Mouse (Mus musculus) liver, embryonic 15.5 days (tissue): ENCODE results near the gene Ogn. TPM values are rescaled to one million over a fixed set of nuclear protein-coding genes. Genes with fewer than 3 reads are reported as not detected.

Experiments
- ATAC-seq: fragments of 200-750 bp; cut with Nextera tagmentation; 2 replicates; pipeline ENCODE4 v1.8.0; 2017; ENCODE audit warnings: moderate number of reproducible peaks, mild to moderate bottlenecking, moderate library complexity; ENCODE audit not compliant: insufficient read depth
- H3K27ac ChIP-seq: fragments of 300-500 bp; sonication (generic); replicated peaks from 2 replicates; pipeline ENCODE4 v1.5.1; 2015; ENCODE audit warnings: mild to moderate bottlenecking, inconsistent platforms
- H3K27me3 ChIP-seq: fragments of 300-500 bp; sonication (generic); 2 replicates; pipeline ENCODE4 v1.6.1; 2015; ENCODE audit warnings: mild to moderate bottlenecking, inconsistent platforms
- H3K36me3 ChIP-seq: fragments of 300-500 bp; sonication (generic); replicated peaks from 2 replicates; pipeline ENCODE4 v1.6.1; 2015; ENCODE audit warnings: moderate library complexity, mild to moderate bottlenecking, inconsistent platforms
- H3K4me1 ChIP-seq: fragments of 300-500 bp; sonication (generic); replicated peaks from 2 replicates; pipeline ENCODE4 v1.6.1; 2015; ENCODE audit warnings: inconsistent platforms
- H3K4me2 ChIP-seq: fragments of 300-500 bp; sonication (generic); 2 replicates; pipeline ENCODE4 v1.6.1; 2015; ENCODE audit warnings: moderate library complexity, mild to moderate bottlenecking, inconsistent platforms
- H3K4me3 ChIP-seq: fragments of 300-500 bp; sonication (generic); replicated peaks from 2 replicates; pipeline ENCODE4 v1.5.1; 2015; ENCODE audit warnings: mild to moderate bottlenecking, inconsistent platforms
- H3K9ac ChIP-seq: fragments of 300-500 bp; sonication (generic); 2 replicates; pipeline ENCODE4 v1.6.1; 2015; ENCODE audit warnings: moderate library complexity, mild to moderate bottlenecking, inconsistent platforms
- H3K9me3 ChIP-seq: fragments of 300-500 bp; sonication (generic); replicated peaks from 2 replicates; pipeline ENCODE4 v1.6.1; 2016; ENCODE audit warnings: inconsistent platforms
- WGBS: fragments of 180-500 bp; shearing (Covaris S2); methylation state at CpG from one replicate; pipeline ENCODE4 v1.1.7; 2015; ENCODE audit warnings: mixed read lengths; ENCODE audit not compliant: insufficient replicate concordance; 5-methylcytosine and 5-hydroxymethylcytosine counted together
- polyA plus RNA-seq: library from polyadenylated mRNA; unstranded; fragments of >200 nt; fragmentation: Nextera tagmentation; extraction: Ambion mirVana; gene quantifications from 2 replicates; pipeline ENCODE4 v1.2.1, GENCODE M21; 2015

Gene Ogn
- polyA plus RNA-seq, 1 experiment from 2014 or later, result 4.3 TPM

DNA sequence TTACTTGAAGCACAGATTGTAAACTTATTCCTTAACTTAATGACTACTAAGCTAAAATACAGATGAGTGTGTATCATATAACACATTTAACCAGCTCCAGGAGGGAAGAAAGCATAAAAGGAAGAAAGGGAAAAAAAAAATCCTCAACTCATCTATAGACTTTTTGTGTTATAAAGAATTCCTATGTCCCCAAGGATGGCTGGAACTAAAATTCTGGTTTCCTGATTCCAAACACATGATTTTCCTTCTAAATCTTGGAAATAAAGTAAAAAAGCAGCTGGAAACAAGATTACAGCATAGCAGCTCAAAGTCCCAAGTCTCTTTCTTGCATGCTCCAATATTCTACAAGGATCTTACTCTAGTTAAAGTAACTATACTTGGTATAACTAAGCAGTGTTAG lies 4.2 kb upstream of the Ogn start:
- H3K4me1 ChIP-seq, result no peaks in the 10 kb centered on the region
- H3K9me3 ChIP-seq, result no peaks in the 10 kb centered on the region
- no peak for ATAC-seq
- H3K27me3 ChIP-seq, result no peaks in the 10 kb centered on the region
- H3K9ac ChIP-seq, result no peak overlapping the region
- H3K27ac ChIP-seq, result no peak overlapping the region
- no peak overlapping the region for H3K4me2 ChIP-seq
- no peak overlapping the region for H3K4me3 ChIP-seq
- 0 out of 2 replicates have a peak, but pooled peaks cover 4% of the 10 kb centered on the region for H3K36me3 ChIP-seq

DNA sequence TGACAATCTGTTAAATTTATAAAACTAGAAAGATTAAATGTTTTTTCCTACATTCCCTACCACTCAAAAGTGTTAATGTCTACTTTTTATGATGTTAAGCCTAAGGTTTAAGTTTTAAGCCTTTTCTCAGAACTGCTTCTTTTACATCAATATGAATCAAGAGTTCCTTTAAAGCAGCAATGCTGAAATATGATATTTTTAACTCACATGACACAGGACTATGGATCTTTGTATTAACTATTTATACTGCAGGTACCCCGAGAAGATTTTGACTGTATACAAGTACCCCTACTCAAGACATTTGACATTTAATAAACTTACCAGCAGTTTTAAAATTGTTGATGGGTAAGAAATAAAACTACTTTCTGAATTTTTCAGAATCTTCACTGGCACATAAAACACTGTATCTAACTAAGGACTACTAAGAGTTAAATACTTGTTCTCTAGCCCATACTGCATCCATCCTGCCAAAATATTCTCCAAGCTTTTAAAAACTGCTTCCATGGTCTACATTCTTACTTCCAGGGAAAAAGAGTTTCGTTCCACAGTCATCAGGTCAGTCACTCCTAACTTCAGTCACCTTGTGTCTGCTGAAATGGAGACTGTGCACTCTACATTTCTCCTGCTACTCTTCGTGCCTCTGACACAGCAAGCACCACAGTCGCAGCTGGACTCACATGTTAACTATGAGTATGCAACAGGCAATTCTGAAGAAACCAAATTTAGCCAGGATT lies 910 bp downstream of the Ogn start:
- Histone ChIP-seq H3K9ac (no peak overlapping the region), H3K27ac (no peak overlapping the region), H3K4me1 (no peaks in the 10 kb centered on the region), H3K27me3 (no peaks in the 10 kb centered on the region), H3K4me2 (no peak overlapping the region), H3K36me3 (no peaks in the 10 kb centered on the region), H3K4me3 (no peak overlapping the region), H3K9me3 (no peaks in the 10 kb centered on the region)
- 76% methylated on average over 4 of the region's 4 CpGs for WGBS
- ATAC-seq, result no peak

DNA sequence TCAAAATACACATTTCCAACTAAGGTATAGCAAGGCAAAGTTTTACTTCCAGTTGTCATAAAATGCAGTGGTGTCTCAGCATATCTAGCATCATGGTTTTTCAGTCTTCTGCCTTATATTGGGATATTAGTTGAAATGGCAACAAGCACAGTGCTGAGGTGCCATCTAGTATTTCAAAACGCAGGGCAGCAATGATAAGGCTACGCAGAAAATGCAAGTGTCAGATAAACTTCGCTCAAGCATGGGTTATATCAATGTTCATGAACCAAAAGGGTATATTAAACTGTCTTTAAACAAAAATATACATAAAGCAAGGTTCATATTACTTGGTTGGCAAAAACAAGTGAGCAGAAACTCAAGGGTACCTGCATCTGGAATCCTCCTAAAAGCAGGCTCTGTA lies 9.2 kb downstream of the Ogn start:
- 0 out of 2 replicates have a peak overlapping the region, but pooled peaks have one; percentile 0 for H3K9ac ChIP-seq
- no peaks in the 10 kb centered on the region for H3K27me3 ChIP-seq
- H3K9me3 ChIP-seq, result no peaks in the 10 kb centered on the region
- peaks cover 22% of the 10 kb centered on the region for H3K4me1 ChIP-seq
- H3K36me3 ChIP-seq, result no peaks in the 10 kb centered on the region
- peak overlapping the region; percentile 35; the same call in 1 of the 2 replicates for H3K27ac ChIP-seq
- ATAC-seq, result peak; percentile 73
- WGBS, result 27% methylated on average over 3 of the region's 3 CpGs
- H3K4me3 ChIP-seq, result no peak overlapping the region
- peak overlapping the region; percentile 41 for H3K4me2 ChIP-seq

DNA sequence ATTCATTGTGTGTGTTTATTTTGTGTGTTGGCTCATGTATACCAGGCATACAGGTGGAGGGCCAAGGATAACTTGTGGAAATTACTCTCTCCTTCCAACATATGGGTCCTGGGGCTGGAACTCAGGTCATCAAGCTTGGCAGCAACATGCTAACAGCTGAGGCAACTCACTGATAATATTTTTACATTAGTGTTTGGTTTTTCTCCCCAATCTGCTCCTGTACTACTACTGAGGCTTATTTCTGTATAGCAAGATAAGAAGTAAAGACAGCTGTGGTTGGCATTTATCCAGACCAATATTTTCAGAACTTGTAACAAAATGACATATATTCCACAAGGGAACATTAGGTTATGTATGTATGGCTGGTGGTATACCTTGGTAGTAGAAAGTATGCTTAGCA lies 10.5 kb downstream of the Ogn start:
- Histone ChIP-seq H3K36me3 (no peaks in the 10 kb centered on the region), H3K4me3 (no peak overlapping the region), H3K27ac (no peak overlapping the region), H3K4me1 (peaks cover 22% of the 10 kb centered on the region), H3K9ac (no peak overlapping the region), H3K9me3 (no peaks in the 10 kb centered on the region), H3K27me3 (no peaks in the 10 kb centered on the region), H3K4me2 (no peak overlapping the region)
- peak; percentile 37; the same call in 1 of the 2 replicates for ATAC-seq

DNA sequence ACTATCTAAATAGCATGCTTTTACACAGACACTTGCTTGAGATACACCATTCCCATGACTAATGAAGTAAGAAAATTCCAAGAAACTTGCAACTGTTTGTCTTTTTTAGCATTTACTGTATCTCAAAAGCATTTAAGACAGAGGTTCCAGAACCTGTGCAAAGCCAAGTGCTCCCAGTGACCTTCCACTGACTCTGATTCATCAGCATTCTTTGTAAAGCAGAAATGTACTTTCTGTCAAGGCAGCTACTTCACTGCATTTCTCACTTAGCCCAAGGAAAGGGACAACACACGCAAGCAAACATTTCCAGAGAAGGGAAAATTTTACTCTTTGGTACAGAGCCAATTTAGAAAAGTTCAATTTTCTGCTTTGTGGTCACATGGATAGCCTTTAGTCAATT lies 15.4 kb downstream of the Ogn start:
- H3K27me3 ChIP-seq, result no peaks in the 10 kb centered on the region
- H3K36me3 ChIP-seq, result no peaks in the 10 kb centered on the region
- H3K9me3 ChIP-seq, result no peaks in the 10 kb centered on the region
- WGBS, result 81% methylated on average over 1 of the region's 1 CpGs
- no peak overlapping the region for H3K27ac ChIP-seq
- H3K4me2 ChIP-seq, result no peak overlapping the region
- H3K4me3 ChIP-seq, result no peak overlapping the region
- no peak for ATAC-seq
- peaks cover 4% of the 10 kb centered on the region for H3K4me1 ChIP-seq
- no peak overlapping the region for H3K9ac ChIP-seq

DNA sequence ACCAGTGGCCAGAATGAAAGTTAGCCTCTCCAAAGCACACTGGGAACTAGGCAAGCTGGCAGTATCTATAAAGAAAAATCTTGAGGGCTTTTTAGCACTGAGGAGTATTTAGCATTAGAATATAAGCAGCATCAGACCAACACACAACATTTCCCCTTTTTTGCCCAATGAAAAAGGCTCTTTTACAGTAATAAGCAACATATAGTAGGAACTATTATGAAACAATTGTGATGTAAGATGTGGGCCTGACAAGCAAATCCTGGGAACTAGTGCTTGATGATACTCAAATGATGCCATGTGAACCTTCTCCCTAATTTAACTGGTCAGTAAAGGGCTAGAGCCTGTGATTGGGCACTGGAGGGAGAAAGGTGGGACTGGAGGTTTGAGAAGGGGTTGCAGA lies 20.3 kb downstream of the Ogn start:
- no peak overlapping the region for H3K9ac ChIP-seq
- no peaks in the 10 kb centered on the region for H3K4me1 ChIP-seq
- no peak overlapping the region for H3K4me2 ChIP-seq
- H3K4me3 ChIP-seq, result no peak overlapping the region
- H3K27ac ChIP-seq, result no peak overlapping the region
- no peaks in the 10 kb centered on the region for H3K27me3 ChIP-seq
- H3K36me3 ChIP-seq, result no peaks in the 10 kb centered on the region; the same call in 1 of the 2 replicates
- ATAC-seq, result no peak
- H3K9me3 ChIP-seq, result no peaks in the 10 kb centered on the region

DNA sequence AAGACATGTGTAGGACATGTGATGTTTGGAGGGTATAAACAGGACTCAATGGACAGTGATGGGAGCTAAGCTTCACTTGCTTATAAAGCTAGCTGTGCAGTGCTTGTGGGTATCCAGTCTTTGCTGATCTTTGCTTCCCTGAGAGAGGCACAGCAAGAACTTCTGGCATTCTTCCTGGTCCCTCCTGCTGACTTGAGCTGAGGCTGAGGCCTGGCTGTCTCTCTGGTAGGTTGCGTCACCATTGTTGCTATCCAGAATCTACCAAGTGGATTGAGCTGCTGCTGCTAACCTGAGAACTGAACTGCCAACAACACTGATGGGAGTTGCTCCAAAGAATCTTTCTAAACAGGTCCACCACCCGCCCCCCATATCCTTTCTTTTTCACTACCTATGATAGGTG lies 21.2 kb downstream of the Ogn start:
- Histone ChIP-seq H3K9me3 (no peaks in the 10 kb centered on the region), H3K4me3 (no peak overlapping the region), H3K4me2 (no peak overlapping the region), H3K4me1 (no peaks in the 10 kb centered on the region), H3K27ac (no peak overlapping the region), H3K27me3 (no peaks in the 10 kb centered on the region), H3K36me3 (no peaks in the 10 kb centered on the region; the same call in 1 of the 2 replicates), H3K9ac (no peak overlapping the region)
- 74% methylated on average over 2 of the region's 2 CpGs for WGBS
- ATAC-seq, result no peak

DNA sequence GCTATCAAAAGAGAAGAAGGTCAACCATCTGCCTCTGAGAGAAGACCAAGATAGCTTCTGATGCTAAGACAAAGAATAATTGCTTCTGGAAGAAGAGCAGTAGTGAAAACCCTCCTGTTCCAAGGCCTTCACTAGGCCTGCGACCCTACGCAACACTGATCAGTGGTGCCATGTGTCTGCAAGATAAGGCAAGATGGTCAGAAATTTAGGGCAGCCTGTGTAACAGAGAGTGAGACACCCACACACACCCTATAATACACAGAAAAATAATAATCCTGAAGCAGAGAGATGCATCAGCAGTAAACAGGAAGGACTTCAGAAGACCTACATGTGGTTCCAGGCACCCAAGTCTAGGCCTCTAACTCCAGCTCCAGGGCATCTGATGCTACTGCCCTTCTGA lies 32.1 kb downstream of the Ogn start:
- Histone ChIP-seq H3K4me1 (peaks cover 12% of the 10 kb centered on the region), H3K27ac (peak overlapping the region; percentile 55), H3K27me3 (no peaks in the 10 kb centered on the region), H3K4me3 (no peak overlapping the region), H3K4me2 (no peak overlapping the region; the same call in 1 of the 2 replicates), H3K9ac (no peak overlapping the region), H3K36me3 (peaks cover 34% of the 10 kb centered on the region), H3K9me3 (no peaks in the 10 kb centered on the region)
- 20% methylated on average over 2 of the region's 2 CpGs for WGBS
- ATAC-seq, result peak; percentile 91

DNA sequence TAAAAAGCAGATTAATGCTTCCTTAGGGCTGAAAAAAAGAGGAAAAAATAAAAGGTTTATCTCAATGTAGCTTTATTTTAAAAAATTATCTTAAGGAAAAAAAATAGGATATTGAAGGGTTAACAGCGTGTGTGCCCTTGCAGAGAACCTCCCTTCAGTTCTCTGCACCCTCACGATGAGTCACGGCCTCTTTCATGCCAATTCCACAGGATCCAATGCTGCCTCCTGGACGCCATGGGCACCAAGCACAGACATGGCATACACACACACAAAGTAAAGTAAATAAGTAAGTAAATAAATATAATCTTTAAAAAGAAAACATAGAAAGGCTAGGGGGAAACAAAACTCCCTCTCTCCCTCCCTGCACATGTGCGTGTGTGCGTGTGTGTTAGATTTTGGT lies 34.8 kb downstream of the Ogn start:
- Histone ChIP-seq H3K36me3 (peaks cover 34% of the 10 kb centered on the region), H3K27ac (no peak overlapping the region), H3K4me1 (peaks cover 12% of the 10 kb centered on the region), H3K27me3 (no peaks in the 10 kb centered on the region), H3K4me3 (no peak overlapping the region), H3K9ac (no peak overlapping the region), H3K4me2 (no peak overlapping the region), H3K9me3 (no peaks in the 10 kb centered on the region)
- WGBS, result 85% methylated on average over 6 of the region's 6 CpGs
- ATAC-seq, result no peak

DNA sequence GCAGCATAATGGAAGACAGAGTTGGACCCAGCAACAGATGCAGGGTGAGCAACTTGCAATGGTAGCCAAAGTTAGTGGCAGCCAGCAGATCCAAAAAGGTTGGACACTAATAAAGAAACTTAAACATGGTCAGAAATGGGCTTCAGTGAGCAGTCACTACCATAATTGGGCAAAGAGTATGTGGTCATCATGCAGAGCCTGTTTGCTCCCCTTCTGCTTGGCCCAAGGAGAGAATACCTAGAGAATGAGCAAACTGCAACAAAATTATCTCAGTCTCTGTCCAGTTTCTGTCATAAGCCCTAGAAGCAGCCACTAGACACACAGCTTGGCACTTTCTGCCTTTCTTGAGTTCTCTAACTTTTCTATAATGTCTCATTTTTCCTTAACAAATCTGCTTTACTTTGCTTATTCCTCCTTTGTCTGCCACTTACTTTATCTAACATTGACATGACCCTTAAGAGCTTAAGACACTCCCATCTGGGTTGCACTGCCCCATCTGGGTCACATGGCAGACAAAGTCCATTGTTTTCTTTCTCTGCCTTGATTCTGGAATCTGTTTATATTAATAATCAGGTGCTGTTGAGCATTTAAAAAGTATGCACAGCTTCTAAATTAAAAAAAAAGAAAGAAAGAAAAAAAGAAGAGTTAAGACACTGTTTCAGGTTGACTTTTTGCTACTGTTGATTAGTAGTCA lies 36.0 kb downstream of the Ogn start:
- no peak overlapping the region for H3K9ac ChIP-seq
- no peak overlapping the region for H3K27ac ChIP-seq
- H3K4me2 ChIP-seq, result no peak overlapping the region
- H3K36me3 ChIP-seq, result peaks cover 33% of the 10 kb centered on the region
- H3K9me3 ChIP-seq, result no peaks in the 10 kb centered on the region
- peaks cover 12% of the 10 kb centered on the region for H3K4me1 ChIP-seq
- no peak for ATAC-seq
- no peak overlapping the region for H3K4me3 ChIP-seq
- no peaks in the 10 kb centered on the region for H3K27me3 ChIP-seq

DNA sequence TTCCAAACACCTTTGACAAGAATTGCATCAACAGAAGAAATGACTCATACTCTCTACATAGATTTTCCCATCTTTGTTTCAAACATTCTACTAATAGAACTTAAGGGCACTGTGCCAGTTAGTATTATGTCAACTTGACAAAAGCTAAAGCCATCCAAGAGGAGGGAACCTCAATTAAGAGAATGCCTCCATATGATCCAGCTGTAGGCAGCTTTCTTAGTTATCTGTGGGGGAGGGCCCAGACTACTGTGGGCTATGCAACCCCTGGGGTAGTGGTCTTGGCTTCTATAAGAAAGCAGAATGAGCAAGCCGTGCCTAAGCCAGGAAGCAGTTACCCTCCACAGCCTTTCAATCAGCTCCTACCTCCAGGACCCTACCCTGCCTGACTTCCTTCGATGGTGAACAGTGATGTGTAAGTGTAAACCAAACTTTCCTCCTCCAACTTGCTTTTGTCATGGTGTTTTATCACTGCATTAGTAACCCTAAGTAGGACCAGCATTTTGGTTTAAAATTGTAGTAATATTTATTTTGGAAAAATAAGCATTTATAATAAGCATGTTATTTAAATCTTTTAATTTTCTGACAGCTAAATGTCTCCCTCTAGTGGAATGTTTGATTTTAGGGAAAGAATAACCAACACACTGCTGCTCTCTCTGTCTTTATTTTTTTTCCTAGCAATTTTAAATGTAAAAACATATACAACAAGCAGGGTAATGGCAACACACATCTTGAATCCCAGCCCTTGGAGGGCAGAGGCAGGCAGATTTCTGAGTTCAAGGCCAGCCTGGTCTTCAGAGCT lies 37.1 kb downstream of the Ogn start:
- Histone ChIP-seq H3K9me3 (no peaks in the 10 kb centered on the region), H3K4me1 (peaks cover 6% of the 10 kb centered on the region), H3K36me3 (peaks cover 31% of the 10 kb centered on the region), H3K27me3 (no peaks in the 10 kb centered on the region), H3K4me3 (no peak overlapping the region), H3K4me2 (no peak overlapping the region), H3K9ac (no peak overlapping the region), H3K27ac (no peak overlapping the region)
- no peak for ATAC-seq
- 58% methylated on average over 2 of the region's 2 CpGs for WGBS
